8 mouse cellular contexts compared by ENCODE assay signal in genomic region chr5:75152021-75152425, GRCm38 (mm10). TPM values are rescaled to one million over a fixed set of nuclear protein-coding genes. Genes with fewer than 3 reads are reported as not detected.
DNase-seq lines count a peak whose midpoint lies in the region; ATAC-seq and TF ChIP-seq lines count a peak whose summit lies in the region.

Pdgfra (plus strand) TSS chr5:75152292.

- peak; percentile 95 for DNase-seq in NIH3T3 (ENCODE audit: low read depth)
- DNase-seq in embryo, embryonic 10 days (ENCODE audit: low spot score) = peak; percentile 63
- DNase-seq in gonadal fat pad, adult 2 months (ENCODE audit: low read depth) = no peak
- DNase-seq in liver, embryonic 13.5 days = no peak
- DNase-seq in spleen, postnatal 14 days (ENCODE audit: low spot score in 2 of 2) = no peak

- no peaks in the 10 kb centered on the region for H3K36me3 ChIP-seq in intestine, postnatal 0 days (ENCODE audit: control insufficient read depth, insufficient read depth)
- H3K36me3 ChIP-seq in liver, embryonic 13.5 days = no peaks in the 10 kb centered on the region
- H3K36me3 ChIP-seq in small intestine, adult 2 months (ENCODE audit: control insufficient read depth, insufficient read depth, low read length) = no peaks in the 10 kb centered on the region

- H3K4me1 ChIP-seq in intestine, postnatal 0 days (replicated peaks; ENCODE audit: control insufficient read depth, insufficient read depth, low read length) = no peaks in the 10 kb centered on the region; the same call in 1 of the 2 replicates
- H3K4me1 ChIP-seq in liver, embryonic 13.5 days (replicated peaks) = peaks cover 18% of the 10 kb centered on the region
- H3K4me1 ChIP-seq in small intestine, adult 2 months (ENCODE audit: control insufficient read depth, insufficient read depth, insufficient read length, low read length) = peaks cover 15% of the 10 kb centered on the region

- H3K9me3 ChIP-seq in intestine, postnatal 0 days (ENCODE audit: control insufficient read depth) = no peaks in the 10 kb centered on the region
- H3K9me3 ChIP-seq in liver, embryonic 13.5 days (replicated peaks) = no peaks in the 10 kb centered on the region

- H3K4me2 ChIP-seq in intestine, postnatal 0 days (replicated peaks; ENCODE audit: low read depth) = peak within 1 kb of the TSS; percentile 58
- H3K4me2 ChIP-seq in liver, embryonic 13.5 days = peak within 1 kb of the TSS; percentile 14; the same call in 1 of the 2 replicates

- peaks cover 84% of the 10 kb centered on the region for H3K27me3 ChIP-seq in intestine, postnatal 0 days (replicated peaks; ENCODE audit: control insufficient read depth, insufficient read depth, low read length)
- H3K27me3 ChIP-seq in liver, embryonic 13.5 days = peaks cover 98% of the 10 kb centered on the region
- H3K27me3 ChIP-seq in small intestine, adult 2 months (ENCODE audit: control insufficient read depth, insufficient read depth, low read length) = peaks cover 68% of the 10 kb centered on the region

- peak within 1 kb of the TSS; percentile 43 for H3K4me3 ChIP-seq in intestine, postnatal 0 days (ENCODE audit: low read depth, low read length)
- peak within 1 kb of the TSS; percentile 42 for H3K4me3 ChIP-seq in liver, embryonic 13.5 days (replicated peaks)
- H3K4me3 ChIP-seq in small intestine, adult 2 months (ENCODE audit: low read depth, low read length) = peak within 1 kb of the TSS; percentile 57

- TF ChIP-seq CTCF in intestine, postnatal 0 days (IDR thresholded peaks at IDR 0.05; ENCODE audit: low read depth) = no peak
- no peak for TF ChIP-seq CTCF in small intestine, adult 2 months (IDR thresholded peaks at IDR 0.05; ENCODE audit: extremely low read depth, insufficient read length, insufficient replicate concordance, low read depth, low read length)

- ATAC-seq in intestine, postnatal 0 days = no peak
- no peak for ATAC-seq in liver, embryonic 13.5 days (ENCODE audit: low read depth)
- no peak for ATAC-seq in inflammation-experienced regulatory T-cells, adult 6 months

- TF ChIP-seq POLR2A in small intestine, adult 2 months (IDR thresholded peaks at IDR 0.05; ENCODE audit: low read depth, low read length) = no peak

- WGBS in intestine, postnatal 0 days = 5% methylated on average over 10 of the region's 10 CpGs
- WGBS in liver, embryonic 13.5 days (ENCODE audit: insufficient replicate concordance) = 2% methylated on average over 10 of the region's 10 CpGs
- 4% methylated on average over 10 of the region's 10 CpGs for WGBS in small intestine, adult 2 months

- H3K9ac ChIP-seq in intestine, postnatal 0 days (ENCODE audit: low read depth, low read length) = peak within 1 kb of the TSS; percentile 45
- peak within 1 kb of the TSS; percentile 53; the same call in 1 of the 2 replicates for H3K9ac ChIP-seq in liver, embryonic 13.5 days

- H3K27ac ChIP-seq in intestine, postnatal 0 days (ENCODE audit: low read depth, low read length) = peak within 1 kb of the TSS; percentile 76
- peak within 1 kb of the TSS; percentile 41; the same call in 1 of the 2 replicates for H3K27ac ChIP-seq in liver, embryonic 13.5 days
- H3K27ac ChIP-seq in small intestine, adult 2 months (ENCODE audit: insufficient read depth, low read depth, low read length) = peak within 1 kb of the TSS; percentile 54; the same call in 1 of the 2 replicates

RNA-seq across cellular contexts. Expression of gene Pdgfra, which starts in this region (rescaled TPM):
- 34.4 and 49.3 TPM in 2 replicates for polyA plus RNA-seq in gonadal fat pad, adult 2 months (2012; rRNA removed)
- polyA plus RNA-seq in intestine, postnatal 0 days (2015; fragmentation: Nextera tagmentation; extraction: Ambion mirVana) = 12.0 and 13.8 TPM in 2 replicates
- 2.6 and 3.3 TPM in 2 replicates for polyA plus RNA-seq in liver, embryonic 13.5 days (2015; fragmentation: Nextera tagmentation; extraction: Ambion mirVana)
- 8.3 and 13.9 TPM in 2 replicates for polyA plus RNA-seq in small intestine, adult 2 months (2012; rRNA removed)
- not detected for polyA plus RNA-seq in inflammation-experienced regulatory T-cells, adult 6 months (2017; shearing (Covaris generic))

Comparison
In these comparisons a context has a peak if more than half of its experiments do, and no peak if none do; other contexts are left out.
1. DNase-seq: peak in NIH3T3 (single experiment) and embryo, embryonic 10 days (single experiment); none in gonadal fat pad, adult 2 months (single experiment), liver, embryonic 13.5 days (single experiment) and spleen, postnatal 14 days (0 of 2).
2. Peak in every context shown above with its lines, with median percentiles within 50 percentile points of each other: H3K27ac ChIP-seq and H3K4me3 ChIP-seq.